Comparison of ENCODE assay signal across 17 mouse cellular contexts in genomic region chr15:64994498-64994897, GRCm38 (mm10).
"Had no signal": no experiment of that assay in that cellular context is flagged by ENCODE, and none has a peak within 500 bp of the region (broad histone marks: within the 10 kb centered on the region; RNA-seq: fewer than 3 reads in every experiment).

No protein-coding gene starts in this region.

- DNase-seq: gastrocnemius, adult 2 months; gastrocnemius, postnatal 10 days; gastrocnemius, postnatal 25 days; heart, adult 18-20 months; heart, postnatal 10 days; heart, postnatal 4 days; kidney, adult 18-20 months; kidney, adult 8-10 months; kidney, postnatal 10 days; kidney, postnatal 25 days; kidney, postnatal 4 days; left cerebral cortex, postnatal 4 days had no signal

- ATAC-seq: hindbrain, embryonic 16.5 days; inflammation-experienced regulatory T-cells, adult 6 months; intestine, embryonic 15.5 days; intestine, postnatal 0 days; liver, embryonic 12.5 days had no signal
